Mouse (Mus musculus): ENCODE results near the gene Dio1.

Dio1 gene

DNA sequence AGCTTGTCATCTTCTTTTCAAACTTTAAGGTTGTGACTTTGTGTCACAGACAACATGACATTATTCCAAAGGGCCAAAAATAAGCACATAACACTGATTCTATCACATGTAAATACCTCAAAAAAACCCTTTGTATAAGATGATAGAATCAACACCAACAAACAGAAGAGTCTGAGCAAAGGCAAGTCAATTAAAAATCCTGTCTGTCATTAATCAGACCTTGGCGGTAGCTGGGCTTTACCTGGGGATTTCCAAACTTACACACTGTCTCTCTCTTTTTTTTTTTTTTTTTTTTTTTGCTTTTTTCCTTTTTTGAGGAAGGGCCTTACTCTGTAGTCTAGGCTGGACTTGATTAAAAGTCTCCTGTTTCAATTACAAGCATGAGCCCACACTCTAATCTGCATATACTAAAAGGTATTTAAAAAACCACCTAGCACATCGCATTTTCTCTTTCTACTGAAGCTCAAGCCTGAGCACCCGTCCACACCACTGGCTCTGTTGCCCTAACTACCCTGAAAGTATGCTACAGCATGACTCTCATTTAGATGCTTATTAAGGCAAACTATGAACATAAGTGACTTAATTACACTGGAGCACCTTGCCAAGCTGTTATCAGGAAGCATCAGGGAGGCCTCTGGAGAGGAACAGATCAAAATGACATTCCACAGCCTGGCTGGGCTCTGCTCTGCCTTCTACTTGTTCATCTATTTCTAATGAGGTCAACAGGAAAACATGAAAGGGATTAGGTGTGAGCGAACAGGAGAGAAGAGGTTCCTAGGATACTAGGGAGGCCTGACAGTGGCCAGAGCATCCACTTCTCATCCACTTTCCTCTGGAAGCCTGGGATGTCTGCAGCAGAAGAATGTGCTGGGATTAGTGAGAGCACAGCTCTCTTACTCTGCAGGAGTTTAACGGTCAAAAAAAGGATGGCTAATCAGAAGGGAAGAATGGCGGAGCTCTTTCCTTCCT, 63.3 kb downstream of the Dio1 start:
- peak; percentile 15 for DNase-seq

Measured in kidney, adult 11 months (tissue).